Mouse (Mus musculus) gastrocnemius, adult 18-20 months (tissue): Measurements from ENCODE around the gene Lyrm4. TPM values are rescaled to one million over a fixed set of nuclear protein-coding genes. Genes with fewer than 3 reads are reported as not detected.
"Not testable (repeated sequence)": the region's sequence is repeated elsewhere in the genome, so short reads cannot be mapped to it uniquely, and the experiment has no call there.

Experiments
- DNase-seq: peaks from one replicate; pipeline ENCODE4 v3.0.0; 2021; ENCODE audit warnings: low spot score
- total RNA-seq, 2 experiments: library from RNA; stranded (reverse); gene quantifications; 2 replicates each; pipeline ENCODE4 v1.2.3; 2021

Gene Lyrm4
- total RNA-seq, 2 experiments from 2014 or later, result 6.8 to 6.9 TPM

GRCm38 (mm10) chr13:35995696-35996426 is 121.5 kb downstream of the Lyrm4 start:
- no peak for DNase-seq

- no peak for DNase-seq
Observed at GRCm38 (mm10) chr13:35995231-35995630, 122.1 kb downstream of the Lyrm4 start.

GRCm38 (mm10) chr13:35994067-35994466 is 123.3 kb downstream of the Lyrm4 start:
- peak; percentile 84 for DNase-seq

GRCm38 (mm10) chr13:35991185-35991584 is 126.1 kb downstream of the Lyrm4 start:
- DNase-seq, result not testable (repeated sequence)

- DNase-seq, result no peak
Observed at GRCm38 (mm10) chr13:35989329-35989728, 128.0 kb downstream of the Lyrm4 start.

- DNase-seq, result no peak
Observed at GRCm38 (mm10) chr13:35982985-35983384, 134.3 kb downstream of the Lyrm4 start.

GRCm38 (mm10) chr13:35980471-35980870 is 136.9 kb downstream of the Lyrm4 start:
- DNase-seq, result no peak

- DNase-seq, result no peak
Observed at GRCm38 (mm10) chr13:35976912-35977311, 140.4 kb downstream of the Lyrm4 start.

- no peak for DNase-seq
Observed at GRCm38 (mm10) chr13:35969829-35970228, 147.5 kb downstream of the Lyrm4 start.

GRCm38 (mm10) chr13:35969431-35969721 is 147.9 kb downstream of the Lyrm4 start:
- DNase-seq, result no peak

- DNase-seq, result no peak
Observed at GRCm38 (mm10) chr13:35968719-35969430, 148.5 kb downstream of the Lyrm4 start.

- DNase-seq, result no peak
Observed at GRCm38 (mm10) chr13:35968131-35968718, 149.1 kb downstream of the Lyrm4 start.

GRCm38 (mm10) chr13:35967690-35968089 is 149.6 kb downstream of the Lyrm4 start:
- DNase-seq, result no peak

GRCm38 (mm10) chr13:35963583-35963982 is 153.7 kb downstream of the Lyrm4 start:
- no peak for DNase-seq

GRCm38 (mm10) chr13:35959391-35960067 is 157.8 kb downstream of the Lyrm4 start:
- DNase-seq, result no peak

- DNase-seq, result no peak
Observed at GRCm38 (mm10) chr13:35958539-35958938, 158.8 kb downstream of the Lyrm4 start, which contains the start of gene Ppp1r3g. Ppp1r3g (plus strand) TSS chr13:35958839.

- no peak for DNase-seq
Observed at GRCm38 (mm10) chr13:35949814-35950455, 167.4 kb downstream of the Lyrm4 start.

- peak; percentile 70 for DNase-seq
Observed at GRCm38 (mm10) chr13:35947354-35948000, 169.8 kb downstream of the Lyrm4 start.

GRCm38 (mm10) chr13:35946659-35947353 is 170.5 kb downstream of the Lyrm4 start:
- no peak for DNase-seq

GRCm38 (mm10) chr13:35940934-35941333 is 176.4 kb downstream of the Lyrm4 start:
- DNase-seq, result no peak
